Mouse (Mus musculus): Measurements from ENCODE around the gene Parp16. TPM values are rescaled to one million over a fixed set of nuclear protein-coding genes. Genes with fewer than 3 reads are reported as not detected.
"Not testable (repeated sequence)": the region's sequence is repeated elsewhere in the genome, so short reads cannot be mapped to it uniquely, and the experiment has no call there.

The Parp16 gene
- polyA plus RNA-seq, 1 experiment: 2.9 TPM

DNA sequence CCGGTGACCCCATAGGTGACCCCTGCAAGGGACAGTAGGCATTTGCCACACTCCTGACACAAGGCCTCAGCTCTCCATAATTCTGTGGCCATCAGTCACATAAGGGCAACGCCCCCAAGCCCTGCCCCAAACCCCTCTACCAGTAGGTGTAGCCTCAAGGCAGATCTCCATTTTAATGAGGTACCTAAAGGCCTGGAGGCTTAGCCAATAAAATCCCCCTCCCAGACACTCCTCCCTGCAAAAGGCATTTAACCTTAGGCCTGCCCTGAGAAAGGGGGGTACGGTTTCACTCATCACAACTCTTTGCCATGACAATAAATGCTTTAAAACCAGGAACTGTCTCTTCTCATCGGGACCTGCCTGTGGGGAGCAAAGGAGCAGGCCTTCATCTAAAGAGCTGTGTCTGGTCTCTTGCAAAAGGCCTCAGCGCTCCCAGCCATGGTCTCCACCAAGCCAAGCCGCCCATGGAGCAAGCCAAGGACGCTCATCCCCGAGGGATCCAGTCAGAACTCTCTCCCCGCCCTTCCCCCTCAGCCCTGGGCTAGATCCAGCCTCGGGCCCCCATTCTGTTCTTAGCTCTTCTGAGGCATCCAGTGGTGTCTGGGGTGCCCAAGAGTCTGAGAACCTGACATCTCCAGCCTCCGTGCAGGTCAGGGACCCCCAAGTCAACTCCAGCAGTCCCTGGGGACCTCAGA lies 60.9 kb downstream of the Parp16 start:
- no peaks in the 10 kb centered on the region for H3K4me1 ChIP-seq (ENCODE audit: control insufficient read depth, insufficient read depth, low read length)
- no peak overlapping the region for H3K27ac ChIP-seq (ENCODE audit: insufficient read depth, low read depth, low read length)
- TF ChIP-seq CTCF (IDR thresholded peaks at IDR 0.05; ENCODE audit: low read depth, low read length) (no peak), POLR2A (IDR thresholded peaks at IDR 0.05; ENCODE audit: borderline replicate concordance, low read depth, low read length) (no peak)
- no peak overlapping the region for H3K4me3 ChIP-seq (ENCODE audit: insufficient read depth, low read length)

DNA sequence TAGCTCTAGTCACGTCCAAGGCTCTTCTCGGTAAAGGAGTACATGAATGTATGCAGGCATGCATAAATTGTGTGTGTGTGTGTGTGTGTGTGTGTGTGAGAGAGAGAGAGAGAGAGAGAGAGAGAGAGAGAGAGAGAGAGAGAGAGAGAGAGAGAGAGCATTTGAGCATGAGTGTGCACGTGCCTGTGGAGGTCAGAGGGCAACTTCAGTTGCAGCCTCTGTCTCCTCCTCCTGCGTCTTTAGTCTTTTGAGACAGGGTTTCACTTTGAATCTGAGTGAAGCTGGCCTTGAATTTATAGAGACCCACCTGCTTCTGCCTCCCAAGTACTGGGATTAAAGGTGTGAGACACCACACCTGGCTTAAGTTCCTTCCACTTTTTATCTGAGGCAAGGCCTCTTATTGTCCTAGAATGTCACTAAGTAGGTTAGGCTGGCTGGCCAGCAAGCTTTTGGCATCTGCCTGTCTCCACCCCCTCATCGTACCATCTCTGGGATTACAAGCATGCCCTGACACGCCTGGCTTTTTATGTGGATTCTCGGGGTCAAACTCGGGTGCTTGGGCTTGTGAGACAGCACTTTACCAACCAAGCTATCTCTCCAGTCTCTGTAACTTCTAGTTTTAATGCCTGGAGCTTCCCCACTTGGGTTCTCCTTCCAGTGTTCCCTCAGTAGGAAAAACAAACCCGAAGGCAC lies 62.2 kb downstream of the Parp16 start:
- TF ChIP-seq CTCF (IDR thresholded peaks at IDR 0.05; ENCODE audit: low read depth, low read length): no peak
- no peak for TF ChIP-seq POLR2A (IDR thresholded peaks at IDR 0.05; ENCODE audit: borderline replicate concordance, low read depth, low read length)
- Histone ChIP-seq H3K4me1 (ENCODE audit: control insufficient read depth, insufficient read depth, low read length) (no peaks in the 10 kb centered on the region), H3K4me3 (ENCODE audit: insufficient read depth, low read length) (no peak overlapping the region), H3K27ac (ENCODE audit: insufficient read depth, low read depth, low read length) (no peak overlapping the region)

DNA sequence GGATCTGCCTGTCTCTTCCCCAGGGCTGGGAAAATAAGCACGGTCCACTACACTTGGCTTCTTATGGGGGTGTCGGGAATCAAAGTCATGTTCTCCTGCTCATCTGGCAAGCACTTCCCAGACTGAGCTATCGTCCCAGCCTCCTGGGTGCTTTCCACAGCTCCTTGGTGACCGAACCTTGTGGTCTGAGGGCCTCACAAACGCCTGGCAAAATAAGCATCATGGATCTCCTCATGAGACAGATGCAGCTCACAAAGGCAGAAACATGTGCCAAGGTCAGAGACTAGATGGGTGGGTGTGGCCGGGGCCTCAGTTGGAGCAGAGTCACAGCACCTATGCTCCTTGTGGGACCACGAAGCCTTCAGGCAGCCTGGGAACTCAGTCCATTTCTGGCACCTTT lies 64.2 kb downstream of the Parp16 start:
- no peaks in the 10 kb centered on the region for H3K4me1 ChIP-seq (ENCODE audit: control insufficient read depth, insufficient read depth, low read length)
- no peak overlapping the region for H3K27ac ChIP-seq (ENCODE audit: insufficient read depth, low read depth, low read length)
- no peak overlapping the region for H3K4me3 ChIP-seq (ENCODE audit: insufficient read depth, low read length)
- TF ChIP-seq POLR2A (IDR thresholded peaks at IDR 0.05; ENCODE audit: borderline replicate concordance, low read depth, low read length): no peak
- no peak for TF ChIP-seq CTCF (IDR thresholded peaks at IDR 0.05; ENCODE audit: low read depth, low read length)

DNA sequence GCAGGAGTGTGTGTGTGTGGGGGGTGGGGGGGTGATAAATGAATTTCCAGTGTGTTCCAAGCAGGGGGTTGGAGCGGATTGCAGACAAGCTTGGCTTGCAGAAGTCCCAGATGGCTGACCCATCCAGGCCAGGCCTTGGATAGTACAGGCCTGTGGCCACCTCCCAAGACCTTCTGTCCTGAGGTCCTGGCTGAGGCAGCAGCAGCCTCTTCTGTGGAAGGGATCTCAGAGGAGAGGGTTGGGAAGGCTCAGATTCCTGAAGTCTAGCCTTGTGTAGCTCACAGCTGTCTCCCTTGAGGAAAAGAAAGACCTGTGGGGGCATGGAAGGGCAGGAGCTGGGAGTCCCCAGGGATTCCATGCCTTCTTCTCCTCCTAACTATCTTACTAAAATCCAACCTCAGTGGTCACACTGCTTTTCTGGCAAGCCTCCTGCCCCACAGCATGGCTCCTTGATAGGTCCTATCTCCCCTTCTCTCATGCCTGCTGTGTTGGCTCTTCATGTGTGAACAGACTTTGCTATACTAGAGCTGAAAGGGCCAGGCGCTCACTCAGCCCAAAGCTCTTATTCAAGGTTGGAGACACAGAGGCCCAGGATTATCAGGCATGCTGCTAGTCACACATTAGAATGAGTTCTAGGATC lies 66.6 kb downstream of the Parp16 start:
- H3K4me1 ChIP-seq (ENCODE audit: control insufficient read depth, insufficient read depth, low read length): no peaks in the 10 kb centered on the region
- H3K4me3 ChIP-seq (ENCODE audit: insufficient read depth, low read length): no peak overlapping the region
- no peak for TF ChIP-seq POLR2A (IDR thresholded peaks at IDR 0.05; ENCODE audit: borderline replicate concordance, low read depth, low read length)
- no peak for TF ChIP-seq CTCF (IDR thresholded peaks at IDR 0.05; ENCODE audit: low read depth, low read length)
- no peak overlapping the region for H3K27ac ChIP-seq (ENCODE audit: insufficient read depth, low read depth, low read length)

DNA sequence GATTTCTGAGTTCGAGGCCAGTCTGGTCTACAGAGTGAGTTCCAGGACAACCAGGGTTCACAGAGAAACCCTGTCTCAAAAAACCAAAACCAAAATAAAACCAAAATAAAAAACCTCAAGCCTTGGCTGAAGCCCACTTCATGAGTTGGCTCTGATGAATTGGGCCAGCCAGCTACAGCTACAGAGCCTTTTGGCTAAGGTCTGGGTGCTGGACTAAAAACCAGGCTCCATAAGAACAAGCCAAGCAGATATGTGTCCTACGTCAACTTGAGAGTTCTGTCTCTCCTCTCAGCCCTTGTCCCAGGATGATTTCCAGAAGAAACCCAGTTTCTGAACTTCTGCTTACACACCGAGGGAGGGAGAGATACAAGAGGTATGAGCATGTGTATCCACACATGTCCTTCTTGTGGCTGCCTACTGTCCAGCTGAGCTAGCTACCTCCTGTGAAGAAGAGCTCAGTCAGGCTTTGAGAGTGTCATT lies 67.5 kb downstream of the Parp16 start:
- no peak overlapping the region for H3K4me3 ChIP-seq (ENCODE audit: insufficient read depth, low read length)
- H3K4me1 ChIP-seq (ENCODE audit: control insufficient read depth, insufficient read depth, low read length): no peaks in the 10 kb centered on the region
- H3K27ac ChIP-seq (ENCODE audit: insufficient read depth, low read depth, low read length): no peak overlapping the region
- no peak for TF ChIP-seq CTCF (IDR thresholded peaks at IDR 0.05; ENCODE audit: low read depth, low read length)
- no peak for TF ChIP-seq POLR2A (IDR thresholded peaks at IDR 0.05; ENCODE audit: borderline replicate concordance, low read depth, low read length)

GRCm38 (mm10) chr9:65264959-65265358 lies 69.8 kb downstream of the Parp16 start, which contains the start of gene Cilp:
Cilp (plus strand) TSS chr9:65265180.
- H3K27ac ChIP-seq (ENCODE audit: insufficient read depth, low read depth, low read length): no peak within 1 kb of the TSS
- H3K4me3 ChIP-seq (ENCODE audit: insufficient read depth, low read length): no peak within 1 kb of the TSS
- H3K4me1 ChIP-seq (ENCODE audit: control insufficient read depth, insufficient read depth, low read length): no peaks in the 10 kb centered on the region
- TF ChIP-seq POLR2A (IDR thresholded peaks at IDR 0.05; ENCODE audit: borderline replicate concordance, low read depth, low read length): no peak
- no peak for TF ChIP-seq CTCF (IDR thresholded peaks at IDR 0.05; ENCODE audit: low read depth, low read length)

DNA sequence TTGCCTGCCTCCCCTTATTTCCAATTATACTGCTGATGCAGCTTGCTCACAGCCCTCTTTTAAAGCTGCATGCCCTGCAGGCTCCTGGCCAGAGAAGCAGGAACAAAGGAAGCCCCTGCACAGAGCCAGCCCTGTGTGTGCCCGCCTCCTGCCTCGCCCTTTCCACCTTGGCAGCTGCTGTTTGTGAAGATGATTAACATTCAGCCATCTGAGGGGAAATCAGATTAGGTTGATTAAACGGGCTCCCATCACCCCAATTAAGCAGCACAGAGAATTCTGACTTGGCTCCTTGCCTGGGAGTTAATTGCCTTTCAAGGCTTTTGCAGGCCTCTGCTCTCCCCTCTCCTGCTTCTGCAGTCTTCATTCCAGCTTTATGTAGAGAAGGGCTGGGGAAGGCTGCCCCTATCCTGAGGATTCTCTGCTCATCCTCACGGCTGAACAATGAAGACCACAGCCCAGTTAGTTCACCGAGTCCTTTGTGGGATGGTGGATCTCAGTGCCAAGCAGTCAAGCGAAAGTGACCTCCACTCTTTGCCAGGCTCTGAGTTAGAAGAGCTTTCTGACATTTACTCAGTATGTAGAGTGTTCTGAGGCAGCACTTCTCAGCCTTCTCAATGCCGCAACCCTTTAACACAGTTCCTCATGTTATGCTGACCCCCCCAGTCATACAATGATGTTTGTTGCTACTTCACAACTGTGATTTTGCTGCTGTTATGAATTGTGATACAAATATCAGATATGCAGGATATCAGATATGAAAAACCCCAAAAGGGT lies 72.8 kb downstream of the Parp16 start:
- no peak overlapping the region for H3K27ac ChIP-seq (ENCODE audit: insufficient read depth, low read depth, low read length)
- H3K4me3 ChIP-seq (ENCODE audit: insufficient read depth, low read length): no peak overlapping the region
- H3K4me1 ChIP-seq (ENCODE audit: control insufficient read depth, insufficient read depth, low read length): no peaks in the 10 kb centered on the region
- TF ChIP-seq CTCF (IDR thresholded peaks at IDR 0.05; ENCODE audit: low read depth, low read length) (no peak), POLR2A (IDR thresholded peaks at IDR 0.05; ENCODE audit: borderline replicate concordance, low read depth, low read length) (no peak)

- Histone ChIP-seq H3K4me1 (ENCODE audit: control insufficient read depth, insufficient read depth, low read length) (no peaks in the 10 kb centered on the region), H3K27ac (ENCODE audit: insufficient read depth, low read depth, low read length) (no peak overlapping the region), H3K4me3 (ENCODE audit: insufficient read depth, low read length) (no peak overlapping the region)
- TF ChIP-seq CTCF (IDR thresholded peaks at IDR 0.05; ENCODE audit: low read depth, low read length) (no peak), POLR2A (IDR thresholded peaks at IDR 0.05; ENCODE audit: borderline replicate concordance, low read depth, low read length) (no peak)
These were observed 78.1 kb downstream of the Parp16 start for GRCm38 (mm10) chr9:65273048-65273809.

- Histone ChIP-seq H3K27ac (ENCODE audit: insufficient read depth, low read depth, low read length) (no peak overlapping the region), H3K4me3 (ENCODE audit: insufficient read depth, low read length) (no peak overlapping the region), H3K4me1 (ENCODE audit: control insufficient read depth, insufficient read depth, low read length) (no peaks in the 10 kb centered on the region)
- TF ChIP-seq POLR2A (IDR thresholded peaks at IDR 0.05; ENCODE audit: borderline replicate concordance, low read depth, low read length): no peak
- no peak for TF ChIP-seq CTCF (IDR thresholded peaks at IDR 0.05; ENCODE audit: low read depth, low read length)
These were observed 78.7 kb downstream of the Parp16 start for GRCm38 (mm10) chr9:65273873-65274272.

DNA sequence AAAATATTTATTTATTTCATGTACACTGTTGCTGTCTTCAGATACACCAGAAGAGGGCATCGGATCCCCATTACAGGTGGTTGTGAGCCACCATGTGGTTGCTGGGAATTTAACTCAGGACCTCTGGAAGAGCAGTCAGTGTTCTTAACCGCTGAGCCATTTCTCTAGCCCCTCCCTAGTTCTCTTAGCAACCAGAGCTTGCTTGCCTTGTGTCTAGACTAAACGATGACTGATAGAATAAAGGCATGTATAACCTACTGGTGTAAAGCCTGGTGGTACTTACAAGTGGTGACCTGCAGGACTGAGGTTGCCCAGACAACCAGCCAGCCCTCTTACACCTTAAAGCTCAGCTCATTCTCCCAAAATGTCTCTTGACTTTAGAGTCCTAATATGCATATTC lies 79.7 kb downstream of the Parp16 start:
- H3K4me3 ChIP-seq (ENCODE audit: insufficient read depth, low read length); H3K4me1 ChIP-seq (ENCODE audit: control insufficient read depth, insufficient read depth, low read length); H3K27ac ChIP-seq (ENCODE audit: insufficient read depth, low read depth, low read length): not testable (repeated sequence)
